Mouse (Mus musculus): ENCODE data around the gene Gpr155. TPM values are rescaled to one million over a fixed set of nuclear protein-coding genes. Genes with fewer than 3 reads are reported as not detected.

The Gpr155 gene
- polyA plus RNA-seq, 1 experiment from 2014 or later = 4.1 TPM

- H3K4me1 ChIP-seq = no peaks in the 10 kb centered on the region
- WGBS = 85% methylated on average over 7 of the region's 7 CpGs
- no peaks in the 10 kb centered on the region for H3K27me3 ChIP-seq (replicated peaks)
- H3K4me2 ChIP-seq = no peak overlapping the region
- no peak overlapping the region for H3K4me3 ChIP-seq (replicated peaks)
- no peaks in the 10 kb centered on the region for H3K36me3 ChIP-seq
- H3K9ac ChIP-seq = no peak overlapping the region
- no peak overlapping the region for H3K27ac ChIP-seq
- no peaks in the 10 kb centered on the region for H3K9me3 ChIP-seq
- ATAC-seq (ENCODE audit: insufficient read depth, low FRiP score, low read depth) = no peak
Measured at GRCm38 (mm10) chr2:73404980-73405379, 18.6 kb upstream of the Gpr155 start.

- no peaks in the 10 kb centered on the region for H3K9me3 ChIP-seq
- H3K27me3 ChIP-seq (replicated peaks) = no peaks in the 10 kb centered on the region
- no peak overlapping the region for H3K4me3 ChIP-seq (replicated peaks)
- no peak for ATAC-seq (ENCODE audit: insufficient read depth, low FRiP score, low read depth)
- no peak overlapping the region for H3K9ac ChIP-seq
- WGBS = 90% methylated on average over 9 of the region's 9 CpGs
- no peaks in the 10 kb centered on the region for H3K36me3 ChIP-seq
- no peaks in the 10 kb centered on the region for H3K4me1 ChIP-seq
- H3K4me2 ChIP-seq = no peak overlapping the region
- H3K27ac ChIP-seq = no peak overlapping the region
Measured at GRCm38 (mm10) chr2:73404442-73404841, 18.1 kb upstream of the Gpr155 start.

GRCm38 (mm10) chr2:73403385-73404013 lies 17.1 kb upstream of the Gpr155 start:
- Histone ChIP-seq H3K27me3 (replicated peaks) (no peaks in the 10 kb centered on the region), H3K9ac (no peak overlapping the region), H3K4me2 (no peak overlapping the region), H3K4me3 (replicated peaks) (no peak overlapping the region), H3K4me1 (no peaks in the 10 kb centered on the region), H3K27ac (no peak overlapping the region), H3K9me3 (no peaks in the 10 kb centered on the region), H3K36me3 (no peaks in the 10 kb centered on the region)
- no peak for ATAC-seq (ENCODE audit: insufficient read depth, low FRiP score, low read depth)
- 76% methylated on average over 15 of the region's 15 CpGs for WGBS

GRCm38 (mm10) chr2:73401689-73402088 lies 15.3 kb upstream of the Gpr155 start:
- Histone ChIP-seq H3K36me3 (no peaks in the 10 kb centered on the region), H3K9ac (no peak overlapping the region), H3K9me3 (no peaks in the 10 kb centered on the region), H3K4me3 (replicated peaks) (no peak overlapping the region), H3K4me2 (no peak overlapping the region), H3K27me3 (replicated peaks) (no peaks in the 10 kb centered on the region), H3K27ac (no peak overlapping the region), H3K4me1 (no peaks in the 10 kb centered on the region)
- no peak for ATAC-seq (ENCODE audit: insufficient read depth, low FRiP score, low read depth)
- 30% methylated on average over 1 of the region's 1 CpGs for WGBS

- no peaks in the 10 kb centered on the region for H3K36me3 ChIP-seq
- no peaks in the 10 kb centered on the region for H3K9me3 ChIP-seq
- no peak overlapping the region for H3K9ac ChIP-seq
- no peak overlapping the region for H3K4me2 ChIP-seq
- no peaks in the 10 kb centered on the region for H3K27me3 ChIP-seq (replicated peaks)
- ATAC-seq (ENCODE audit: insufficient read depth, low FRiP score, low read depth) = no peak
- 89% methylated on average over 2 of the region's 2 CpGs for WGBS
- no peaks in the 10 kb centered on the region for H3K4me1 ChIP-seq
- H3K4me3 ChIP-seq (replicated peaks) = no peak overlapping the region
- H3K27ac ChIP-seq = no peak overlapping the region
Measured at GRCm38 (mm10) chr2:73397476-73397875, 11.1 kb upstream of the Gpr155 start.

GRCm38 (mm10) chr2:73396828-73397325 lies 10.5 kb upstream of the Gpr155 start:
- no peaks in the 10 kb centered on the region for H3K4me1 ChIP-seq
- no peaks in the 10 kb centered on the region for H3K9me3 ChIP-seq
- 88% methylated on average over 3 of the region's 3 CpGs for WGBS
- no peaks in the 10 kb centered on the region for H3K36me3 ChIP-seq
- no peak overlapping the region for H3K27ac ChIP-seq
- H3K4me3 ChIP-seq (replicated peaks) = no peak overlapping the region
- no peaks in the 10 kb centered on the region for H3K27me3 ChIP-seq (replicated peaks)
- no peak for ATAC-seq (ENCODE audit: insufficient read depth, low FRiP score, low read depth)
- no peak overlapping the region for H3K4me2 ChIP-seq
- no peak overlapping the region for H3K9ac ChIP-seq

- WGBS = 63% methylated on average over 8 of the region's 8 CpGs
- no peak overlapping the region for H3K9ac ChIP-seq
- no peak overlapping the region for H3K27ac ChIP-seq
- no peaks in the 10 kb centered on the region for H3K4me1 ChIP-seq
- no peaks in the 10 kb centered on the region for H3K36me3 ChIP-seq
- ATAC-seq (ENCODE audit: insufficient read depth, low FRiP score, low read depth) = no peak
- no peak overlapping the region for H3K4me2 ChIP-seq
- H3K27me3 ChIP-seq (replicated peaks) = no peaks in the 10 kb centered on the region
- no peaks in the 10 kb centered on the region for H3K9me3 ChIP-seq
- no peak overlapping the region for H3K4me3 ChIP-seq (replicated peaks)
Measured at GRCm38 (mm10) chr2:73395516-73395915, 9.1 kb upstream of the Gpr155 start.

GRCm38 (mm10) chr2:73394476-73394875 lies 8.1 kb upstream of the Gpr155 start:
- Histone ChIP-seq H3K27me3 (replicated peaks) (no peaks in the 10 kb centered on the region), H3K4me1 (no peaks in the 10 kb centered on the region), H3K4me2 (no peak overlapping the region), H3K9ac (no peak overlapping the region), H3K4me3 (replicated peaks) (no peak overlapping the region), H3K27ac (no peak overlapping the region), H3K9me3 (no peaks in the 10 kb centered on the region), H3K36me3 (no peaks in the 10 kb centered on the region)
- ATAC-seq (ENCODE audit: insufficient read depth, low FRiP score, low read depth) = no peak
- WGBS = 87% methylated on average over 3 of the region's 3 CpGs

- no peak for ATAC-seq (ENCODE audit: insufficient read depth, low FRiP score, low read depth)
- Histone ChIP-seq H3K27me3 (replicated peaks) (no peaks in the 10 kb centered on the region), H3K9me3 (no peaks in the 10 kb centered on the region), H3K4me2 (no peak overlapping the region), H3K4me1 (no peaks in the 10 kb centered on the region), H3K27ac (no peak overlapping the region), H3K36me3 (no peaks in the 10 kb centered on the region), H3K4me3 (replicated peaks) (no peak overlapping the region), H3K9ac (no peak overlapping the region)
- WGBS = 87% methylated on average over 2 of the region's 2 CpGs
Measured at GRCm38 (mm10) chr2:73392772-73393171, 6.4 kb upstream of the Gpr155 start.

GRCm38 (mm10) chr2:73389951-73390350 lies 3.6 kb upstream of the Gpr155 start:
- Histone ChIP-seq H3K27me3 (replicated peaks) (no peaks in the 10 kb centered on the region), H3K9ac (no peak overlapping the region), H3K4me3 (replicated peaks) (no peak overlapping the region), H3K4me1 (0 out of 2 replicates have a peak, but pooled peaks cover 4% of the 10 kb centered on the region), H3K4me2 (no peak overlapping the region), H3K27ac (no peak overlapping the region), H3K36me3 (no peaks in the 10 kb centered on the region), H3K9me3 (no peaks in the 10 kb centered on the region)
- ATAC-seq (ENCODE audit: insufficient read depth, low FRiP score, low read depth) = no peak
- 86% methylated on average over 3 of the region's 3 CpGs for WGBS

GRCm38 (mm10) chr2:73387806-73388205 lies 1.4 kb upstream of the Gpr155 start:
- no peak for ATAC-seq (ENCODE audit: insufficient read depth, low FRiP score, low read depth)
- 70% methylated on average over 1 of the region's 1 CpGs for WGBS
- no peaks in the 10 kb centered on the region for H3K9me3 ChIP-seq
- no peaks in the 10 kb centered on the region for H3K36me3 ChIP-seq
- no peaks in the 10 kb centered on the region for H3K27me3 ChIP-seq (replicated peaks)
- 0 out of 2 replicates have a peak, but pooled peaks cover 4% of the 10 kb centered on the region for H3K4me1 ChIP-seq
- no peak overlapping the region for H3K9ac ChIP-seq
- H3K27ac ChIP-seq = no peak overlapping the region
- no peak overlapping the region for H3K4me2 ChIP-seq
- no peak overlapping the region for H3K4me3 ChIP-seq (replicated peaks)

- Histone ChIP-seq H3K27me3 (replicated peaks) (no peaks in the 10 kb centered on the region), H3K4me1 (0 out of 2 replicates have a peak, but pooled peaks cover 4% of the 10 kb centered on the region), H3K36me3 (no peaks in the 10 kb centered on the region), H3K9ac (peak overlapping the region; percentile 42), H3K9me3 (no peaks in the 10 kb centered on the region), H3K4me2 (peak overlapping the region; percentile 98), H3K4me3 (replicated peaks) (peak overlapping the region; percentile 61), H3K27ac (no peak overlapping the region)
- WGBS = 2% methylated on average over 29 of the region's 29 CpGs
- peak; percentile 37 for ATAC-seq (ENCODE audit: insufficient read depth, low FRiP score, low read depth)
Measured at GRCm38 (mm10) chr2:73385641-73386355, 574 bp downstream of the Gpr155 start.
